Mouse (Mus musculus) liver, postnatal 0 days (tissue): Measurements from ENCODE around the gene Rhno1. TPM values are rescaled to one million over a fixed set of nuclear protein-coding genes. Genes with fewer than 3 reads are reported as not detected.
"Not testable (repeated sequence)": the region's sequence is repeated elsewhere in the genome, so short reads cannot be mapped to it uniquely, and the experiment has no call there.

Experiments used
- ATAC-seq: fragments of 200-750 bp; cut with Nextera tagmentation; 2 replicates; pipeline ENCODE4 v1.8.0; 2017; ENCODE audit warnings: mild to moderate bottlenecking, moderate library complexity
- DNase-seq: peaks from one replicate; pipeline ENCODE4 v3.0.0-alpha.2; 2016
- H3K27ac ChIP-seq: fragments of 300-500 bp; sonication (generic); 2 replicates; pipeline ENCODE4 v1.5.1; 2014; ENCODE audit warnings: antibody characterized with exemption, moderate library complexity, mild to moderate bottlenecking, low read depth
- H3K27me3 ChIP-seq: fragments of 300-500 bp; sonication (generic); 2 replicates; pipeline ENCODE4 v1.6.1; 2014; ENCODE audit warnings: low read length, control low read depth, mixed read lengths; ENCODE audit not compliant: insufficient read depth
- H3K36me3 ChIP-seq: fragments of 300-500 bp; sonication (generic); replicated peaks from 2 replicates; pipeline ENCODE4 v1.6.1; 2014; ENCODE audit warnings: mild to moderate bottlenecking, control low read depth, low read length, moderate library complexity, mixed read lengths; ENCODE audit not compliant: insufficient read depth
- H3K4me1 ChIP-seq: fragments of 300-500 bp; sonication (generic); 2 replicates; pipeline ENCODE4 v1.6.1; 2014; ENCODE audit warnings: antibody characterized with exemption, mild to moderate bottlenecking, control low read depth; ENCODE audit not compliant: insufficient read depth
- H3K4me2 ChIP-seq: fragments of 300-500 bp; sonication (generic); 2 replicates; pipeline ENCODE4 v1.6.1; 2014; ENCODE audit warnings: low read depth, mild to moderate bottlenecking, low read length, moderate library complexity, mixed read lengths
- H3K4me3 ChIP-seq: fragments of 300-500 bp; sonication (generic); 2 replicates; pipeline ENCODE4 v1.5.1; 2014; ENCODE audit warnings: low read depth, low read length
- H3K9ac ChIP-seq: fragments of 300-500 bp; sonication (generic); replicated peaks from 2 replicates; pipeline ENCODE4 v1.6.1; 2014; ENCODE audit warnings: mild to moderate bottlenecking, moderate library complexity
- H3K9me3 ChIP-seq: fragments of 300-500 bp; sonication (generic); 2 replicates; pipeline ENCODE4 v1.6.1; 2016; ENCODE audit warnings: mild to moderate bottlenecking, control low read depth, low read length, mixed read lengths
- CTCF ChIP-seq: sonication (generic); IDR thresholded peaks from 2 replicates; pipeline ENCODE4 v1.5.1; 2016; ENCODE audit warnings: antibody characterized with exemption, low read depth
- EP300 ChIP-seq: IDR thresholded peaks from 2 replicates; pipeline ENCODE4 v1.6.1; 2016; ENCODE audit warnings: antibody characterized with exemption, low read depth, mild to moderate bottlenecking
- WGBS: fragments of 180-500 bp; shearing (Covaris S2); extraction: QIAGEN DNeasy Blood & Tissue Kit; methylation state at CpG from one replicate; pipeline ENCODE4 v1.1.7; 2014; ENCODE audit not compliant: insufficient replicate concordance; 5-methylcytosine and 5-hydroxymethylcytosine counted together
- polyA plus RNA-seq: library from polyadenylated mRNA; unstranded; fragments of >200 nt; fragmentation: Nextera tagmentation; extraction: Ambion mirVana; gene quantifications from 2 replicates; pipeline ENCODE4 v1.2.1, GENCODE M21; 2015

Gene Rhno1
- polyA plus RNA-seq, 1 experiment from 2014 or later: 30.0 TPM

- Histone ChIP-seq H3K9me3 (no peaks in the 10 kb centered on the region), H3K4me1 (no peaks in the 10 kb centered on the region), H3K4me2 (no peak overlapping the region), H3K36me3 (no peaks in the 10 kb centered on the region), H3K27ac (no peak overlapping the region), H3K9ac (no peak overlapping the region), H3K27me3 (no peaks in the 10 kb centered on the region), H3K4me3 (no peak overlapping the region)
- TF ChIP-seq EP300 (no peak), CTCF (no peak)
- WGBS: 56% methylated on average over 3 of the region's 3 CpGs
- ATAC-seq: no peak
- no peak for DNase-seq
Observed at GRCm38 (mm10) chr6:128381254-128381653, 18.5 kb upstream of the Rhno1 start.

DNA sequence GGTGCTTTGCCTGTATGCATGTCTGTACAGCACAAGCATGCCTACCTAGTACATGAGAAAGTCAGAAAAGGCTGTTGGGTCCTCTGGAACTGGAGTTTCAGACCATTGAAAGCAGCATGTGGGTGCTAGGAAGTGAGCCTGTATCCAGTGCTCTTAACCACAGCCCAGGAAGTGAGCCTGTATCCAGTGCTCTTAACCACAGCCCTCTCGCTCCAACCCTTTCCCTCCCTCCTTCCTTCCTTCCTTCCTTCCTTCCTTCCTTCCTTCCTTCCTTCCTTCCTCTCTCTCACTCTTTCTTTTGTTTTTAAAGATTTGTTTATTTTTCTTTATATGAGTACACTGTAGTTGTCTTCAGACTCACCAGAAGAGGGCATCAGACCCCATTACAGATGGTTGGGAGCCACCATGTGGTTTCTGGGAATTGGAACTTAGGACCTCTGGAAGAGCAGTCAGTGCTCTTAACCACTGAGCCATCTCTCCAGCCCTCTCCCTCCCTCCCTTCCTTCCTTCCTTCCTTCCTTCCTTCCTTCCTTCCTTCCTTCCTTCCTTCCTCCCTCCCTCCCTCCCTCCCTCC, 18.0 kb upstream of the Rhno1 start:
- TF ChIP-seq CTCF: peak; percentile 44
- not testable (repeated sequence) for H3K9me3 ChIP-seq, H3K4me1 ChIP-seq, H3K27me3 ChIP-seq, H3K36me3 ChIP-seq, DNase-seq, ATAC-seq, H3K9ac ChIP-seq, H3K4me2 ChIP-seq, H3K27ac ChIP-seq, H3K4me3 ChIP-seq
- 22% methylated on average over 1 of the region's 1 CpGs for WGBS

- Histone ChIP-seq H3K36me3 (no peaks in the 10 kb centered on the region), H3K4me2 (no peak overlapping the region), H3K27me3 (no peaks in the 10 kb centered on the region), H3K9me3 (no peaks in the 10 kb centered on the region), H3K27ac (no peak overlapping the region), H3K9ac (no peak overlapping the region), H3K4me1 (no peaks in the 10 kb centered on the region), H3K4me3 (no peak overlapping the region)
- ATAC-seq (no peak), DNase-seq (no peak)
- TF ChIP-seq CTCF: no peak
- no peak for TF ChIP-seq EP300
- WGBS: 58% methylated on average over 16 of the region's 16 CpGs
Observed at GRCm38 (mm10) chr6:128379636-128380035, 16.9 kb upstream of the Rhno1 start.

GRCm38 (mm10) chr6:128376371-128377085, 13.8 kb upstream of the Rhno1 start:
- no peak overlapping the region for H3K4me2 ChIP-seq
- H3K27me3 ChIP-seq: no peaks in the 10 kb centered on the region
- DNase-seq (no peak), ATAC-seq (no peak)
- TF ChIP-seq CTCF (no peak), EP300 (no peak)
- H3K36me3 ChIP-seq: peaks cover 27% of the 10 kb centered on the region
- WGBS: 84% methylated on average over 17 of the region's 17 CpGs
- no peak overlapping the region for H3K9ac ChIP-seq
- no peak overlapping the region for H3K27ac ChIP-seq
- no peaks in the 10 kb centered on the region for H3K4me1 ChIP-seq
- no peaks in the 10 kb centered on the region for H3K9me3 ChIP-seq
- no peak overlapping the region for H3K4me3 ChIP-seq

- Histone ChIP-seq H3K27me3 (no peaks in the 10 kb centered on the region), H3K4me1 (0 out of 2 replicates have a peak, but pooled peaks cover under 1% of the 10 kb centered on the region), H3K9me3 (no peaks in the 10 kb centered on the region), H3K4me3 (no peak within 1 kb of the TSS), H3K4me2 (no peak within 1 kb of the TSS), H3K36me3 (peaks cover 41% of the 10 kb centered on the region), H3K27ac (no peak within 1 kb of the TSS), H3K9ac (no peak within 1 kb of the TSS)
- no peak for TF ChIP-seq CTCF
- no peak for DNase-seq
- ATAC-seq: no peak
- WGBS: 75% methylated on average over 6 of the region's 6 CpGs
Observed at GRCm38 (mm10) chr6:128375192-128375591, 12.5 kb upstream of the Rhno1 start, which contains the start of the genes Tex52 and Gm44596. TSS of gene Tex52 (plus strand) at chr6:128375456. TSS of gene Gm44596 (plus strand) at chr6:128375503.

GRCm38 (mm10) chr6:128370040-128370439, 7.3 kb upstream of the Rhno1 start:
- peak; percentile 45 for DNase-seq
- TF ChIP-seq CTCF: peak; percentile 47; the same call in 1 of the 2 replicates
- TF ChIP-seq EP300: no peak
- 68% methylated on average over 5 of the region's 5 CpGs for WGBS
- H3K4me1 ChIP-seq: 0 out of 2 replicates have a peak, but pooled peaks cover 4% of the 10 kb centered on the region
- no peaks in the 10 kb centered on the region for H3K9me3 ChIP-seq
- H3K4me2 ChIP-seq: no peak overlapping the region
- H3K9ac ChIP-seq: no peak overlapping the region
- ATAC-seq: peak; percentile 88
- no peaks in the 10 kb centered on the region for H3K27me3 ChIP-seq
- no peak overlapping the region for H3K4me3 ChIP-seq
- H3K27ac ChIP-seq: no peak overlapping the region
- H3K36me3 ChIP-seq: peaks cover 74% of the 10 kb centered on the region
